Mouse (Mus musculus) cerebellum, adult 2 months (tissue): ENCODE results near the gene Ninj2.

ENCODE experiments used
- CTCF ChIP-seq: fragments of 200-500 bp; IDR thresholded peaks from 2 replicates; pipeline ENCODE4 v1.5.1; 2011; ENCODE audit warnings: low read depth, mild to moderate bottlenecking, control low read depth, low read length, moderate library complexity, borderline replicate concordance; ENCODE audit not compliant: insufficient read depth
- POLR2A ChIP-seq: fragments of 200-500 bp; IDR thresholded peaks from 2 replicates; pipeline ENCODE4 v1.6.1; 2011; ENCODE audit warnings: low read length, control low read depth, borderline replicate concordance; ENCODE audit not compliant: insufficient read depth

DNA sequence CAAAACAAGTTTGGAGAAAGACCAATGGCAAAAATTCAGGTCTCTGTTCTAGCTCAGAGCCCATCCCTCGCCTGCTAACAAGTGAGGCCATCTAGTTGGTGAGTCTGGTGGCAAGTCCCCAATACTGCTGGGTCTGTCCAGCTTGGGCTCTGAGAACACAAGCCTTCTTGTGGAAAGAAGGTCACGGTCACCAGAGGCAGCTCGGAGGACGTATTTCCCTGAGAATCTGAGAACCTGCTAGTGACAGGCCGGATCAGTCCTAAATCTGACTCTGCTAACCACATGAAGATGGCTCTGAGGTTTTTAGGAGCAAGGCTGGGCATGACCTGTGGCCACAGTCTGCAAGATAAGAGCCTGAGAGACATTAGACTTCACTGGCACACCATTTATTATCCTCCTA lies 153.5 kb downstream of the Ninj2 start:
- TF ChIP-seq CTCF (no peak), POLR2A (no peak)
